Mouse (Mus musculus) adrenal gland, adult 18-20 months (tissue): ENCODE results near the gene Htra2. TPM values are rescaled to one million over a fixed set of nuclear protein-coding genes. Genes with fewer than 3 reads are reported as not detected.

Experiments
- DNase-seq, 2 experiments: peaks; one replicate each; pipeline ENCODE4 v3.0.0; 2021 to 2022; ENCODE audit warnings: low spot score in 2 of 2
- microRNA-seq, 2 experiments: library from miRNA; unstranded; fragments of <30 nt; microRNA quantifications; one replicate each; pipeline ENCODE4 v1.2.0; 2021; ENCODE audit warnings: borderline number of aligned reads in 2 of 2
- total RNA-seq, 2 experiments: library from RNA; stranded (reverse); gene quantifications; 1 replicate in 1 of 2; 2 replicates in 1 of 2; pipeline ENCODE4 v1.2.3; 2021

Htra2 gene
- total RNA-seq, 2 experiments from 2014 or later, result 44.0 to 55.2 TPM

DNA sequence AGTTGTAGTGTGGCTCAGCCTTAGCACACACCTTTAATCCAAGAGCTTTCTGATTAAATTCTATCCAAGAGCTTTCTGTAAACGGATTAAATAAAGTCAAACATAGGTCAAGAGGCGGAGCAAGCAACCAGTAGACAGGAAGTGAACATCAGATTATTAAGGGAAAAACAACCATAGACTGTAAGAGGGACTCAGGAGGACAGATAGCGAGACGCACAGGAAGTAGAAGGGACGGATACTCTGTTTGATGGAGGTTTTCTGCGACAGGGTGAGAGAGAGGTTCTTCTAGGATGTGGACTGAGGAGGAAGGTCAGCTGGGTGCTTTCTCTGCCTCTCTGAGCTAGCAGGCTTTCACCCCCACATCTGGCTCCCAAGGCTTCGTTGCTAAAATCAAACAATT lies 45.1 kb downstream of the Htra2 start:
- DNase-seq, result no peak

DNA sequence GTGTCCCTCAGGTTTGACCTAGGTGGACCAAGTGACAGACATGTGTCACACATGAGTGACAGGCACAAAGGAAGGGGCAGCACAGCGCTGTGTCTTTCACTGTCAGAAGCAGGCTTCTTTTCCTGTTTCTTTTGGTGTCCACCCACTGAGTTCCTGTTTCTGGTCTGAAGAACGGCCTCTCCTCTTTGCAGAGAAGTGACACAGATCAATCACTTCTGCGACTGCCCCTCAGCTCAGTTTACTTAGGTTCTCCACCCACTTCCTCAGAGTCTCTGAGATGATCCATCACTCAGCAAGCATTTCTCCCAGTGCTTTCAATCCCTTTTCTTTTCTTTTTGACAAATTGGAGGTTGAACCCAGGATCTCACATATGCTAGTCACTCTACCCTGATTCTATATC lies 46.4 kb downstream of the Htra2 start:
- no peak for DNase-seq

DNA sequence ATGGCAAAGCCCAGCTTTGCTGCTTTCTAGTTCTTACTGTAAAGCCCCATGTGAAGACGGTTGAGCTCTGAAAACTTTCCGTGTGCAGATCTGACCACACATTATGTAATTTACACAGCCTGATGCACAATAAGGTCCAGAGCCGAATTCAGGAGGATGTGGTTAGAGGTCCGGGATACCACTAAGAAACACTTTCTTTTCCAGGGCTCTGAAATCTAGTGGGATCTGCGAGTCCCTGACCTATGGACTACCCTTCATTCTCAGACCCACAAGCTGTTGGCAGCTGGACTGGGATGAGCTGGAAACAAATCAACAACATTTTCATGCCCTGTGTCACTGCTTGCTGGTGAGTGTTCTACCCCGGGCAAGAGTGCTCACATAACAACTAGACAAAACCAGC lies 49.0 kb downstream of the Htra2 start:
- DNase-seq, result no peak

DNA sequence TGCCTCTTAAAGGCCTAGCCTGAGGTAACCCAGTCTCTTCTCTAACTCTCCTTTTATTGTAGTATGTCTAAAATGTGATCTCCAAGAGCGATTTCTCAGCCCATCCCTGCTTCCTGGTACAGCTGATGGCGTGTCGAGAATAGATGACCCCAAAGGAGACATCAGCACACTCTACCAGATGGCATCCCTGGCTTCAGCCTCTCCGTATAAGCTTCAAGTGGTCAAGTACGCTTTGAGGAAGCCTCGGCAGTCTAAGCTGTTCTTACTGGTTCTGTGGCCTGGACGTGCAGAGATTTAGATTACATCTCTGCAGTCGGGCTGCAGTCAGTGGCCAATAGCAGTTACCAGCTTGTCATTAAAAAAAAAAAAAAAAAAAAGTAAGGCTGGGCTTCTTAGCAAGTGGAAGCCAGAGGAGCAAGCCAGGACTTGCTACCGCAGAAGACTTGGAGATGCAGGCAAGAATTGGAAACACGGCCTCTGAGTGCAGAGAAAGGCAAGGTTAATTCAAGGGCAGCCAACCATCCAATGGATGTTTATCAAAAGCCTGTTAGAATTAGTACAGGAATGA lies 49.5 kb downstream of the Htra2 start:
- DNase-seq, result no peak

DNA sequence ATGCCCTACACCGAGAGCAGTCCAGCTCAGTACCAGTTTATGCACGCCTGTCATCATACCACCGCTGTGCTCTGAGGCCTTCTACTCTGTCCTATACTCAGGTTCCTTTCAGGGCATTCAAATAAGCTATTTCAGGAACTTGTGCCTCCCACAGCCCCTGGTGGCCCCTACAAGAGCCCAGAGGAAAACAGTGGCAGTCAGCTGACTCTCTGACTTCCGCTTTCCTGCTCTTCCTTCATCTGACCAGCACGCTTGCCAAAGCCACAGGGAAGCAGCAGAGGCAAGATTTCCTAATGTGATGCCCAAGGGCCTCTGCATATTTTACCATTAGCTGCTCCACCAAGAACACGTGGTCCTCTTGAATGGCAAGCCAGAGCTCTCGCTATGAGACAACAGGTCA lies 50.2 kb downstream of the Htra2 start:
- no peak for DNase-seq

DNA sequence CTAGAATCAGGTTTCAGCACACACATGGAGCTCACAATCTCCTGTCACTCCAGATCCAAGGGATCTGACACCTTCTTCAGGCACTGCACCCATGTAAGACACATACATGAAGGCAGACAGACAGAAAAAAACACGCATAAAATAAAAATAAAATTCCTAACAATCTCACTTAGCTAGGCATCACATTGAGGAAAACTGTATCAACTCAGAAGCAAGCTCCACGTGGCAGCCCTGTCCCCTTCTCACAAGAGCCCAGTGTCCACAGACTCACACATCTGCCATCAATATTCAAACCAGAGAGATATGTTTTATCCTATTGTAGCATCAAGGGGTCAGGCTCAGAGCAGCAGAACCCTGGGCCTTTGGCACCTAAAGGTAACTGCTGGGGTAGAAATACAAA lies 50.8 kb downstream of the Htra2 start:
- DNase-seq, result no peak

DNA sequence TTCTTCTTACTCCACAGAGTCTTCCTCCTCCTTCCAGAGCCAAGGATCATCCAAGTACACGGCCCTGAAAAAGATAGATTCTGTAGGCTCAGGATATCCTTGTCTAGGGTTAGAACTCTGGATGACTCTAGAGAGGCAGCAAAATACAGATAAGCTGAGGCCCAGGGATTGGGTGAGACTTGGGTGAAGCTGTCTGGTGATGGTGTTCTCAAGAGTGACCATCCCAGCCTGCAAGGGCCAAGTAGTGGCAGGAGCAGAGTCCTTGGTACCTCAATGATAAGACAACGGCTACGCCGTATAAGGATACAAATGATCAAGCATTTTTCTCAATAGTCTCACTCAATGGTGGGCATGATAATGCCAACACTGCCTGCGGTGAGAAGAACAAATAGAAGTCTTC lies 51.2 kb downstream of the Htra2 start:
- no peak for DNase-seq

DNA sequence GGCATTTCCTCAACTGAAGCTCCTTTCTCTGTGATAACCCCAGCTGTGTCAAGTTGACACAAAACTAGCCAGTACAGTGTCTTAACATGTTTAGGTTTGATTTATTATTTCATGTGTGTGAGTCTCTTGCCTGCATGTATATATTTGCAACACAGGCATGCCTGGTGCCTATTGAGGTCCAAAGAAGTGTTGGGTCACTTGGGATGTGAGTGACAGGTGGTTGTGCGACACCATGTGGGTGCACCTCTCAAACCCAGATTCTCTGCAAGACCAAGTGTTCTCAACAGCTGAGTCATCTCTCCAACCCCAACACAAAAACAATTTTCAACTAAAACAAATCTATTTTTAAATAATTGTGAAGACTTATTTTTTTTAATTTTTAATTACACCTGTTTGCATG lies 52.0 kb downstream of the Htra2 start:
- no peak for DNase-seq

Small RNAs within 50 kb of the gene (microRNA-seq; reads per million reads assigned to microRNA genes)
- gene Mir3470a (0 reads per million in 2 experiments), gene Mir7040 (0 to 0.61 reads per million in 2 experiments)

Other genes starting within 250 kb of the Htra2 start
- gene Sema4f, start 115.5 kb downstream of the Htra2 start, total RNA-seq, result under 1 TPM; 0.74 to 0.76 TPM
- gene M1ap, start 108.4 kb downstream of the Htra2 start, total RNA-seq, result not detected
- 1 to 10 TPM; 7.0 to 7.2 TPM for gene Dok1, start 21.8 kb downstream of the Htra2 start, total RNA-seq
- 1 to 10 TPM; 1.6 to 1.8 TPM for gene Loxl3, start 21.1 kb downstream of the Htra2 start, total RNA-seq
- gene Aup1, start 752 bp downstream of the Htra2 start, total RNA-seq, result 100 to 1,000 TPM; 175 to 219 TPM
- gene Dqx1, start 2.6 kb upstream of the Htra2 start, total RNA-seq, result 1 to 10 TPM; 2.2 to 3.3 TPM
- 10 to 100 TPM in 1 of 2 experiments, 1 to 10 TPM in 1; 6.0 to 12.8 TPM for gene Tlx2, start 15.0 kb upstream of the Htra2 start, total RNA-seq
- 10 to 100 TPM; 36.4 to 39.3 TPM for gene Pcgf1, start 22.6 kb upstream of the Htra2 start, total RNA-seq
- 1 to 10 TPM; 5.0 to 7.6 TPM for gene Lbx2, start 31.1 kb upstream of the Htra2 start, total RNA-seq
- gene Ccdc142, start 46.3 kb upstream of the Htra2 start, total RNA-seq, result 1 to 10 TPM; 4.4 to 5.8 TPM
- 1 to 10 TPM; 4.0 to 5.1 TPM for gene Gm42688, start 46.3 kb upstream of the Htra2 start, total RNA-seq
- 100 to 1,000 TPM in 1 of 2 experiments, 10 to 100 TPM in 1; 99.5 to 107 TPM for gene Mrpl53, start 53.8 kb upstream of the Htra2 start, total RNA-seq
- 10 to 100 TPM; 38.2 to 57.2 TPM for gene Mogs, start 60.2 kb upstream of the Htra2 start, total RNA-seq
- 10 to 100 TPM; 84.3 to 89.0 TPM for gene Wbp1, start 66.3 kb upstream of the Htra2 start, total RNA-seq
- 10 to 100 TPM; 20.1 to 20.7 TPM for gene Ino80b, start 70.2 kb upstream of the Htra2 start, total RNA-seq
- gene Rtkn, start 80.2 kb upstream of the Htra2 start, total RNA-seq, result 1 to 10 TPM; 4.7 to 6.6 TPM
- gene Wdr54, start 101.1 kb upstream of the Htra2 start, total RNA-seq, result 1 to 10 TPM; 1.9 to 3.6 TPM
- 1 to 10 TPM; 1.1 to 1.4 TPM for gene 1700003E16Rik, start 101.1 kb upstream of the Htra2 start, total RNA-seq
- gene Dctn1, start 110.6 kb upstream of the Htra2 start, total RNA-seq, result 100 to 1,000 TPM; 111 to 138 TPM
- gene Slc4a5, start 164.6 kb upstream of the Htra2 start, total RNA-seq, result under 1 TPM in 1 of 2 experiments, not detected in 1; 0.07 TPM